8 mouse cellular contexts compared by ENCODE assay signal in genomic region chr14:20694884-20695760, GRCm38 (mm10). TPM values are rescaled to one million over a fixed set of nuclear protein-coding genes. Genes with fewer than 3 reads are reported as not detected.
DNase-seq lines count a peak whose midpoint lies in the region; ATAC-seq and TF ChIP-seq lines count a peak whose summit lies in the region.

Gene Fut11 (plus strand): TSS chr14:20694968.

- H3K4me3 ChIP-seq in intestine, postnatal 0 days (ENCODE audit: low read depth, low read length) = peak within 1 kb of the TSS; percentile 91
- H3K4me3 ChIP-seq in midbrain, embryonic 11.5 days (ENCODE audit: low read depth, low read length) = peak within 1 kb of the TSS; percentile 94

- TF ChIP-seq CTCF in intestine, postnatal 0 days (IDR thresholded peaks at IDR 0.05; ENCODE audit: low read depth) = no peak

- H3K27me3 ChIP-seq in intestine, postnatal 0 days (replicated peaks; ENCODE audit: control insufficient read depth, insufficient read depth, low read length) = no peaks in the 10 kb centered on the region
- no peaks in the 10 kb centered on the region for H3K27me3 ChIP-seq in midbrain, embryonic 11.5 days (ENCODE audit: control insufficient read depth, insufficient read depth, low read length)

- DNase-seq in adrenal gland, postnatal 10 days = peak; percentile 92
- DNase-seq in embryo, embryonic 9.5 days (ENCODE audit: extremely low spot score) = peak; percentile 87
- no peak for DNase-seq in gonadal fat pad, adult 2 months (ENCODE audit: low read depth)
- peak; percentile 93 for DNase-seq in left cerebral cortex, postnatal 4 days
- DNase-seq in midbrain, embryonic 11.5 days (ENCODE audit: low spot score, missing footprints) = peak; percentile 98
- peak; percentile 89 for DNase-seq in right cerebral cortex, postnatal 4 days
- DNase-seq in yolk sac, embryonic 10.5 days (ENCODE audit: low spot score) = peak; percentile 92

- H3K9ac ChIP-seq in intestine, postnatal 0 days (ENCODE audit: low read depth, low read length) = peak within 1 kb of the TSS; percentile 92
- H3K9ac ChIP-seq in midbrain, embryonic 11.5 days (ENCODE audit: low read length) = peak within 1 kb of the TSS; percentile 87

- intact Hi-C loops in left cerebral cortex, postnatal 4 days (cut with DNase I) = no loop called here

- WGBS in intestine, postnatal 0 days = under 1% methylated on average over 111 of the region's 111 CpGs
- under 1% methylated on average over 97 of the region's 111 CpGs for WGBS in midbrain, embryonic 11.5 days

- H3K36me3 ChIP-seq in intestine, postnatal 0 days (ENCODE audit: control insufficient read depth, insufficient read depth) = peaks cover 38% of the 10 kb centered on the region
- H3K36me3 ChIP-seq in midbrain, embryonic 11.5 days (ENCODE audit: control insufficient read depth, insufficient read depth, low read length) = peaks cover 25% of the 10 kb centered on the region; the same call in 1 of the 2 replicates

- ATAC-seq in intestine, postnatal 0 days = peak; percentile 91
- ATAC-seq in midbrain, embryonic 11.5 days (ENCODE audit: low FRiP score) = peak; percentile 96

- peaks cover 6% of the 10 kb centered on the region; the same call in 1 of the 2 replicates for H3K4me1 ChIP-seq in intestine, postnatal 0 days (replicated peaks; ENCODE audit: control insufficient read depth, insufficient read depth, low read length)
- H3K4me1 ChIP-seq in midbrain, embryonic 11.5 days (ENCODE audit: control insufficient read depth, insufficient read depth, low read length) = peaks cover 31% of the 10 kb centered on the region

- peak within 1 kb of the TSS; percentile 89 for H3K4me2 ChIP-seq in intestine, postnatal 0 days (replicated peaks; ENCODE audit: low read depth)
- peak within 1 kb of the TSS; percentile 76 for H3K4me2 ChIP-seq in midbrain, embryonic 11.5 days

- H3K9me3 ChIP-seq in intestine, postnatal 0 days (ENCODE audit: control insufficient read depth) = no peaks in the 10 kb centered on the region
- H3K9me3 ChIP-seq in midbrain, embryonic 11.5 days (ENCODE audit: control insufficient read depth, low read length) = no peaks in the 10 kb centered on the region

- peak within 1 kb of the TSS; percentile 96 for H3K27ac ChIP-seq in intestine, postnatal 0 days (ENCODE audit: low read depth, low read length)
- peak within 1 kb of the TSS; percentile 93 for H3K27ac ChIP-seq in midbrain, embryonic 11.5 days (ENCODE audit: low read depth, low read length)

RNA-seq across cellular contexts. Expression of gene Fut11, which starts in this region (rescaled TPM):
- 10 to 100 TPM; 16.3 to 18.6 TPM for total RNA-seq in adrenal gland, postnatal 10 days (2021)
- polyA plus RNA-seq in gonadal fat pad, adult 2 months (2012; rRNA removed) = 13.0 and 15.5 TPM in 2 replicates
- 7.4 and 8.4 TPM in 2 replicates for polyA plus RNA-seq in intestine, postnatal 0 days (2015; fragmentation: Nextera tagmentation; extraction: Ambion mirVana)
- total RNA-seq in left cerebral cortex, postnatal 4 days (2021) = 10 to 100 TPM; 21.9 to 22.3 TPM
- 20.7 and 22.0 TPM in 2 replicates for polyA plus RNA-seq in midbrain, embryonic 11.5 days (2014; fragmentation: Nextera tagmentation; extraction: Ambion mirVana)
